Mouse (Mus musculus) retina, postnatal 1 day (tissue): ENCODE data around the gene Chfr.

Source experiments
- DNase-seq: peaks from one replicate; pipeline ENCODE4 v3.0.0-alpha.2; 2012

The Chfr gene

GRCm38 (mm10) chr5:110135293-110136086, at the start of gene Chfr:
TSS of gene Chfr (plus strand) at chr5:110135842.
- DNase-seq, result peak; percentile 99

GRCm38 (mm10) chr5:110086161-110086866, 49.3 kb upstream of the Chfr start:
- no peak for DNase-seq

GRCm38 (mm10) chr5:110091546-110091945, 44.1 kb upstream of the Chfr start:
- DNase-seq, result no peak

- DNase-seq, result peak; percentile 94
Observed at GRCm38 (mm10) chr5:110094030-110094846, 41.4 kb upstream of the Chfr start, which contains the start of gene Gm35315. TSS of gene Gm35315 (minus strand) at chr5:110094420.

GRCm38 (mm10) chr5:110094847-110095213, 40.8 kb upstream of the Chfr start:
- no peak for DNase-seq

GRCm38 (mm10) chr5:110098991-110099477, 36.6 kb upstream of the Chfr start:
- DNase-seq, result no peak

- DNase-seq, result no peak
Observed at GRCm38 (mm10) chr5:110099656-110100580, 35.7 kb upstream of the Chfr start, which contains the start of gene Plcxd1. TSS of gene Plcxd1 (plus strand) at chr5:110099969.

- peak; percentile 66 for DNase-seq
Observed at GRCm38 (mm10) chr5:110100921-110101631, 34.6 kb upstream of the Chfr start.

GRCm38 (mm10) chr5:110101716-110102347, 33.8 kb upstream of the Chfr start:
- peak; percentile 68 for DNase-seq

- no peak for DNase-seq
Observed at GRCm38 (mm10) chr5:110102429-110102828, 33.2 kb upstream of the Chfr start.

GRCm38 (mm10) chr5:110102853-110103625, 32.6 kb upstream of the Chfr start:
- no peak for DNase-seq

- no peak for DNase-seq
Observed at GRCm38 (mm10) chr5:110103901-110104615, 31.6 kb upstream of the Chfr start.

GRCm38 (mm10) chr5:110104616-110105380, 30.8 kb upstream of the Chfr start:
- DNase-seq, result no peak

GRCm38 (mm10) chr5:110106140-110106871, 29.3 kb upstream of the Chfr start:
- no peak for DNase-seq

- DNase-seq, result no peak
Observed at GRCm38 (mm10) chr5:110106901-110107564, 28.6 kb upstream of the Chfr start.

- DNase-seq, result peak; percentile 98
Observed at GRCm38 (mm10) chr5:110107581-110108304, 27.9 kb upstream of the Chfr start, which contains the start of gene Gtpbp6. TSS of gene Gtpbp6 (minus strand) at chr5:110108197.
